8 mouse cellular contexts compared by ENCODE assay signal in the genomic region with DNA sequence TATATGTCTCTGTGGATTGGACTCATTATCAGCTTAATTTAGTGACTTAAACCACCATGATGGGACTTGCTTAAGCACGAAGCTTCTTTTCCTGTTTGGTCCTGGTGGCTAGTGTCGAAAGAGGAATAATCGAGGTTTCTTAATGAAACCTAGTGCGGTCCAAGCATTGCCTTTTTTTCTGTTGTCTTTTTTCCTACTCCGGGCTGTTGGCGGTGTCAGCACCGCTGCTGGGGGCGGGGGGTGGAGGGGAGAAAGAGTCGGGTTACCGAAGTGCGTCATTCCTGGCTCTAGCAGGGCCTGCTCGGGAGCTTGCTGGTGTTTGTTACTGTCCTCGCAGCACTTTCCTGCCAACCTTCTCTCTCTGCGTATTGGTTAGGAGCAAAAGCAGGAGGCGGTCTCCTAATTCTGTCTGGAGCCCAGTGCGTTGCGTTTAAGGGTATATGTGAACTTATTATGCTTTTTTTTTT. TPM values are rescaled to one million over a fixed set of nuclear protein-coding genes. Genes with fewer than 3 reads are reported as not detected.
DNase-seq lines count a peak whose midpoint lies in the region; ATAC-seq and TF ChIP-seq lines count a peak whose summit lies in the region.

No protein-coding gene starts in this region.

- H3K4me2 ChIP-seq in hindbrain, embryonic 13.5 days = peak overlapping the region; percentile 54

- POLR2A ChIA-PET in Patski (lab: Charles Lee) = interaction anchor here (0.6 kb wide), 1 partner anchor 13 kb away, joined by 3 read pairs; no protein-coding TSS in a partner anchor

- 17% methylated on average over 17 of the region's 17 CpGs for WGBS in hindbrain, embryonic 13.5 days

- no peak for TF ChIP-seq CTCF in Patski (IDR thresholded peaks at IDR 0.05)

- H3K4me3 ChIP-seq in hindbrain, embryonic 13.5 days = peak overlapping the region; percentile 57

- peaks cover 6% of the 10 kb centered on the region for H3K4me1 ChIP-seq in hindbrain, embryonic 13.5 days (replicated peaks)

- peak overlapping the region; percentile 70 for H3K9ac ChIP-seq in hindbrain, embryonic 13.5 days

- CTCF ChIA-PET in Patski (lab: Charles Lee) = no interaction called here

- peaks cover 12% of the 10 kb centered on the region for H3K27me3 ChIP-seq in Patski
- H3K27me3 ChIP-seq in hindbrain, embryonic 13.5 days = no peaks in the 10 kb centered on the region

- peak; percentile 76 for ATAC-seq in Patski
- ATAC-seq in hindbrain, embryonic 13.5 days (ENCODE audit: low FRiP score) = peak; percentile 28; the same call in 1 of the 2 replicates

- H3K9me3 ChIP-seq in hindbrain, embryonic 13.5 days = no peaks in the 10 kb centered on the region

- H3K36me3 ChIP-seq in hindbrain, embryonic 13.5 days = no peaks in the 10 kb centered on the region

- peak overlapping the region; percentile 88 for H3K27ac ChIP-seq in hindbrain, embryonic 13.5 days

- in situ Hi-C loops in Patski (cut with MboI; ENCODE audit: low pct_unique_long_range_greater_than_20kb) = loop anchor here (10.0 kb wide), 1 partner anchor 53 kb away; no protein-coding TSS in a partner anchor

- DNase-seq in Patski (ENCODE audit: low read depth, low spot score) = no peak
- DNase-seq in cerebellum, postnatal 25 days = peak; percentile 79 to 86
- DNase-seq in frontal cortex, postnatal 25 days (ENCODE audit: low spot score in 2 of 2) = peak; percentile 9 to 58
- DNase-seq in left cerebral cortex, adult 18-20 months (ENCODE audit: low spot score in 2 of 2) = peak; percentile 61 to 78
- DNase-seq in lung, postnatal 4 days = peak; percentile 85 to 92
- peak; percentile 80 for DNase-seq in right cerebral cortex, adult 18-20 months
- DNase-seq in urinary bladder, adult 2 months (ENCODE audit: low spot score) = peak; percentile 33

RNA-seq across cellular contexts. Expression of a gene that starts 2.8 kb away (rescaled TPM):
- 52.0 TPM for polyA plus RNA-seq in Patski (2021)
- 23.0 and 24.4 TPM in 2 replicates for polyA plus RNA-seq in hindbrain, embryonic 13.5 days (2015; fragmentation: Nextera tagmentation; extraction: Ambion mirVana)
- total RNA-seq in left cerebral cortex, adult 18-20 months (2021) = 10 to 100 TPM; 47.9 to 48.7 TPM
- polyA plus RNA-seq in urinary bladder, adult 2 months (2012; rRNA removed) = 28.9 and 32.9 TPM in 2 replicates
